Comparison of ENCODE assay signal across 13 mouse cellular contexts in genomic region chr1:64978321-64978799, GRCm38 (mm10). TPM values are rescaled to one million over a fixed set of nuclear protein-coding genes. Genes with fewer than 3 reads are reported as not detected.
A peak's percentile ranks its signal among the peaks of the same experiment; 100 is the strongest.
DNase-seq lines count a peak whose midpoint lies in the region; ATAC-seq and TF ChIP-seq lines count a peak whose summit lies in the region.
"Had no signal": no experiment of that assay in that cellular context is flagged by ENCODE, and none has a peak within 500 bp of the region (broad histone marks: within the 10 kb centered on the region; RNA-seq: fewer than 3 reads in every experiment).

No protein-coding gene starts in this region.

- H3K4me2 ChIP-seq in forebrain, postnatal 0 days (ENCODE audit: low read depth), result no peak overlapping the region
- H3K4me2 ChIP-seq in forebrain, embryonic 15.5 days (replicated peaks), result no peak overlapping the region
- H3K4me2 ChIP-seq in hindbrain, postnatal 0 days (ENCODE audit: low read depth, low read length), result no peak overlapping the region
- no peak overlapping the region for H3K4me2 ChIP-seq in neural tube, embryonic 14.5 days (ENCODE audit: low read depth, low read length)
- H3K4me2 ChIP-seq: liver, embryonic 13.5 days had no signal

- peaks cover 8% of the 10 kb centered on the region; the same call in 1 of the 2 replicates for H3K27me3 ChIP-seq in forebrain, postnatal 0 days (ENCODE audit: insufficient read depth, low read length)
- peaks cover 20% of the 10 kb centered on the region; the same call in 1 of the 2 replicates for H3K27me3 ChIP-seq in forebrain, embryonic 15.5 days
- H3K27me3 ChIP-seq in hindbrain, postnatal 0 days (ENCODE audit: insufficient read depth, low read length), result no peaks in the 10 kb centered on the region
- H3K27me3 ChIP-seq in neural tube, embryonic 14.5 days (ENCODE audit: control insufficient read depth, insufficient read depth, low read length), result no peaks in the 10 kb centered on the region
- H3K27me3 ChIP-seq: liver, embryonic 13.5 days had no signal

- no peak overlapping the region for H3K27ac ChIP-seq in forebrain, postnatal 0 days (ENCODE audit: low read depth, low read length)
- H3K27ac ChIP-seq in forebrain, embryonic 15.5 days (replicated peaks), result no peak overlapping the region
- H3K27ac ChIP-seq in cortical plate, adult 2 months (ENCODE audit: insufficient read depth, low read length), result peak overlapping the region; percentile 26; the same call in 1 of the 2 replicates
- no peak overlapping the region for H3K27ac ChIP-seq in hindbrain, postnatal 0 days
- no peak overlapping the region for H3K27ac ChIP-seq in neural tube, embryonic 14.5 days (ENCODE audit: low read depth, low read length)
- H3K27ac ChIP-seq: liver, embryonic 13.5 days had no signal

- no peak overlapping the region for H3K9ac ChIP-seq in forebrain, postnatal 0 days
- H3K9ac ChIP-seq in forebrain, embryonic 15.5 days (replicated peaks), result no peak overlapping the region
- H3K9ac ChIP-seq in hindbrain, postnatal 0 days (replicated peaks; ENCODE audit: low read length), result no peak overlapping the region
- H3K9ac ChIP-seq in neural tube, embryonic 14.5 days (replicated peaks; ENCODE audit: low read depth, low read length), result no peak overlapping the region
- H3K9ac ChIP-seq: liver, embryonic 13.5 days had no signal

- TF ChIP-seq POLR2A in cortical plate, adult 2 months (IDR thresholded peaks at IDR 0.05; ENCODE audit: extremely low read depth, insufficient read depth, low read length), result peak; percentile 50; the same call in 1 of the 2 replicates

- no peaks in the 10 kb centered on the region for H3K36me3 ChIP-seq in forebrain, postnatal 0 days (ENCODE audit: insufficient read depth)
- H3K36me3 ChIP-seq in forebrain, embryonic 15.5 days, result no peaks in the 10 kb centered on the region
- H3K36me3 ChIP-seq in hindbrain, postnatal 0 days (ENCODE audit: insufficient read depth, low read length), result no peaks in the 10 kb centered on the region
- H3K36me3 ChIP-seq in neural tube, embryonic 14.5 days (ENCODE audit: control insufficient read depth, insufficient read depth, low read length), result no peaks in the 10 kb centered on the region
- H3K36me3 ChIP-seq: liver, embryonic 13.5 days had no signal

- no peaks in the 10 kb centered on the region for H3K4me1 ChIP-seq in forebrain, postnatal 0 days (ENCODE audit: insufficient read depth)
- H3K4me1 ChIP-seq in forebrain, embryonic 15.5 days, result peaks cover 11% of the 10 kb centered on the region
- H3K4me1 ChIP-seq in cortical plate, adult 2 months (ENCODE audit: control insufficient read depth, insufficient read depth, low read length), result peaks cover 3% of the 10 kb centered on the region
- no peaks in the 10 kb centered on the region for H3K4me1 ChIP-seq in hindbrain, postnatal 0 days (ENCODE audit: insufficient read depth, low read length)
- 0 out of 2 replicates have a peak, but pooled peaks cover 7% of the 10 kb centered on the region for H3K4me1 ChIP-seq in neural tube, embryonic 14.5 days (ENCODE audit: control insufficient read depth, insufficient read depth, low read length)
- H3K4me1 ChIP-seq: liver, embryonic 13.5 days had no signal

- TF ChIP-seq CTCF in forebrain, postnatal 0 days (IDR thresholded peaks at IDR 0.05; ENCODE audit: low read depth), result no peak
- TF ChIP-seq CTCF in cortical plate, adult 2 months (IDR thresholded peaks at IDR 0.05; ENCODE audit: extremely low read depth, insufficient read depth, low read length), result no peak
- no peak for TF ChIP-seq CTCF in hindbrain, postnatal 0 days (IDR thresholded peaks at IDR 0.05; ENCODE audit: low read depth)

- peak; percentile 30; the same call in 1 of the 2 replicates for ATAC-seq in forebrain, postnatal 0 days
- no peak for ATAC-seq in forebrain, embryonic 15.5 days (replicated peaks)
- no peak for ATAC-seq in hindbrain, postnatal 0 days
- peak; percentile 86 for ATAC-seq in neural tube, embryonic 14.5 days (ENCODE audit: low read depth)
- ATAC-seq: inflammation-experienced regulatory T-cells, adult 6 months had no signal

- no peaks in the 10 kb centered on the region for H3K9me3 ChIP-seq in forebrain, postnatal 0 days (ENCODE audit: low read length)
- H3K9me3 ChIP-seq in forebrain, embryonic 15.5 days, result no peaks in the 10 kb centered on the region
- H3K9me3 ChIP-seq in hindbrain, postnatal 0 days (ENCODE audit: low read length), result no peaks in the 10 kb centered on the region
- H3K9me3 ChIP-seq in neural tube, embryonic 14.5 days (ENCODE audit: control insufficient read depth, low read length), result no peaks in the 10 kb centered on the region
- H3K9me3 ChIP-seq: liver, embryonic 13.5 days had no signal

- WGBS in forebrain, postnatal 0 days, result 64% methylated on average over 7 of the region's 7 CpGs
- WGBS in forebrain, embryonic 15.5 days, result 65% methylated on average over 7 of the region's 7 CpGs
- 53% methylated on average over 7 of the region's 7 CpGs for WGBS in hindbrain, postnatal 0 days
- 67% methylated on average over 7 of the region's 7 CpGs for WGBS in neural tube, embryonic 14.5 days

- no peak overlapping the region for H3K4me3 ChIP-seq in forebrain, postnatal 0 days (ENCODE audit: low read depth, low read length)
- no peak overlapping the region for H3K4me3 ChIP-seq in forebrain, embryonic 15.5 days
- H3K4me3 ChIP-seq in cortical plate, adult 2 months (ENCODE audit: insufficient read depth, low read length), result no peak overlapping the region
- H3K4me3 ChIP-seq in hindbrain, postnatal 0 days (ENCODE audit: low read length), result no peak overlapping the region
- no peak overlapping the region for H3K4me3 ChIP-seq in neural tube, embryonic 14.5 days (ENCODE audit: low read depth, low read length)
- H3K4me3 ChIP-seq: liver, embryonic 13.5 days had no signal

- no peak for DNase-seq in forebrain, postnatal 0 days
- peak; percentile 14 for DNase-seq in hindbrain, postnatal 0 days (ENCODE audit: low spot score)
- DNase-seq in thymus, adult 18-20 months, result no peak
- no peak for DNase-seq in urinary bladder, postnatal 25 days (ENCODE audit: low spot score)
- no peak for DNase-seq in gastrocnemius, postnatal 4 days (ENCODE audit: low spot score in 2 of 2)
- DNase-seq: cerebellum, adult 8-10 months; liver, embryonic 13.5 days had no signal

RNA-seq across cellular contexts. Expression of gene Plekhm3, which starts 21.7 kb away (rescaled TPM):
- 9.9 and 13.2 TPM in 2 replicates for total RNA-seq in forebrain, postnatal 0 days (2014; rRNA removed)
- polyA plus RNA-seq in forebrain, postnatal 0 days (2015; fragmentation: Nextera tagmentation; extraction: Ambion mirVana), result 2.5 and 5.3 TPM in 2 replicates
- polyA plus RNA-seq in forebrain, embryonic 15.5 days (2015; fragmentation: Nextera tagmentation; extraction: Ambion mirVana), result 10.3 and 10.9 TPM in 2 replicates
- polyA plus RNA-seq in cortical plate, adult 2 months (2012; rRNA removed), result 15.2 and 15.4 TPM in 2 replicates
- total RNA-seq in hindbrain, postnatal 0 days (2014; rRNA removed), result 12.4 and 22.4 TPM in 2 replicates
- 4.7 and 6.1 TPM in 2 replicates for polyA plus RNA-seq in hindbrain, postnatal 0 days (2015; fragmentation: Nextera tagmentation; extraction: Ambion mirVana)
- polyA plus RNA-seq in neural tube, embryonic 14.5 days (2014; fragmentation: Nextera tagmentation; extraction: Ambion mirVana), result 13.9 and 15.6 TPM in 2 replicates
- total RNA-seq in gastrocnemius, postnatal 4 days (2021), result 1 to 10 TPM; 6.5 to 7.0 TPM

RNA-seq across cellular contexts. Expression of gene Akr1cl, which starts 54.2 kb away (rescaled TPM):
- total RNA-seq in forebrain, postnatal 0 days (2014; rRNA removed), result not detected in 2 replicates
- not detected in 2 replicates for polyA plus RNA-seq in forebrain, postnatal 0 days (2015; fragmentation: Nextera tagmentation; extraction: Ambion mirVana)
- polyA plus RNA-seq in forebrain, embryonic 15.5 days (2015; fragmentation: Nextera tagmentation; extraction: Ambion mirVana), result not detected in 2 replicates
- not detected in 2 replicates for polyA plus RNA-seq in cortical plate, adult 2 months (2012; rRNA removed)
- total RNA-seq in hindbrain, postnatal 0 days (2014; rRNA removed), result not detected in 2 replicates
- polyA plus RNA-seq in hindbrain, postnatal 0 days (2015; fragmentation: Nextera tagmentation; extraction: Ambion mirVana), result 0.10 and 0.13 TPM in 2 replicates
- polyA plus RNA-seq in neural tube, embryonic 14.5 days (2014; fragmentation: Nextera tagmentation; extraction: Ambion mirVana), result not detected in 2 replicates
- total RNA-seq in gastrocnemius, postnatal 4 days (2021), result not detected
- total RNA-seq: neutrophil, adult 5-6 weeks had no signal
- polyA plus RNA-seq: C2C12; liver, embryonic 13.5 days had no signal

Comparison
In these comparisons a context has a peak if more than half of its experiments do, and no peak if none do; other contexts are left out.
1. ATAC-seq: peak in forebrain, postnatal 0 days (single experiment) and neural tube, embryonic 14.5 days (single experiment); none in forebrain, embryonic 15.5 days (single experiment) and hindbrain, postnatal 0 days (single experiment).